Mouse (Mus musculus) heart, adult 2 months (tissue): ENCODE results near the gene Diras2. TPM values are rescaled to one million over a fixed set of nuclear protein-coding genes. Genes with fewer than 3 reads are reported as not detected.

Experiments
- DNase-seq, 2 experiments: peaks; one replicate each; pipeline ENCODE4 v3.0.0; 2021
- H3K27ac ChIP-seq: fragments of 200-600 bp; 2 replicates; pipeline ENCODE4 v1.8.1; 2022
- H3K27me3 ChIP-seq: fragments of 200-500 bp; 2 replicates; pipeline ENCODE4 v1.6.1; 2012; ENCODE audit warnings: mild to moderate bottlenecking, low read length, inconsistent platforms, mixed read lengths; ENCODE audit not compliant: control insufficient read depth, insufficient read depth
- H3K36me3 ChIP-seq: fragments of 200-500 bp; 2 replicates; pipeline ENCODE4 v1.6.1; 2012; ENCODE audit warnings: low read length, inconsistent platforms; ENCODE audit not compliant: control insufficient read depth, insufficient read depth
- H3K4me1 ChIP-seq: fragments of 200-500 bp; 2 replicates; pipeline ENCODE4 v1.6.1; 2011; ENCODE audit warnings: low read length; ENCODE audit not compliant: control insufficient read depth, insufficient read depth
- H3K4me3 ChIP-seq: fragments of 200-600 bp; 2 replicates; pipeline ENCODE4 v1.8.1; 2022
- H3K79me2 ChIP-seq: fragments of 200-500 bp; replicated peaks from 2 replicates; pipeline ENCODE4 v1.6.1; 2012; ENCODE audit warnings: mild to moderate bottlenecking, inconsistent platforms, low read length, moderate library complexity, mixed read lengths; ENCODE audit not compliant: control insufficient read depth, insufficient read depth
- H3K9ac ChIP-seq: fragments of 200-500 bp; 2 replicates; pipeline ENCODE4 v1.6.1; 2012; ENCODE audit warnings: low read depth, mild to moderate bottlenecking, control low read depth, inconsistent platforms, low read length, mixed read lengths
- CTCF ChIP-seq: fragments of 200-600 bp; IDR thresholded peaks from 2 replicates; pipeline ENCODE4 v1.8.1; 2022; ENCODE audit warnings: antibody characterized with exemption, mild to moderate bottlenecking, moderate library complexity
- EP300 ChIP-seq: fragments of 200-500 bp; IDR thresholded peaks from 2 replicates; pipeline ENCODE4 v1.6.1; 2011; ENCODE audit warnings: low read depth, low read length, control low read depth; ENCODE audit not compliant: insufficient read depth
- POLR2A ChIP-seq: fragments of 200-500 bp; IDR thresholded peaks from 2 replicates; pipeline ENCODE4 v1.6.1; 2011; ENCODE audit warnings: mild to moderate bottlenecking, low read depth, low read length, control low read depth; ENCODE audit not compliant: insufficient read depth
- WGBS: fragments of 180-500 bp; shearing (Covaris S2); methylation state at CpG from one replicate; pipeline ENCODE4 v1.1.7; 2018; 5-methylcytosine and 5-hydroxymethylcytosine counted together
- intact Hi-C: fragments of 180-260 bp; cut with DNase I; formaldehyde crosslinking; loops from one replicate; pipeline ENCODE4 v1.15.1; 2025
- polyA plus RNA-seq: library from polyadenylated mRNA; depleted of rRNA; stranded (reverse); fragments of >200 nt; gene quantifications from 2 replicates; pipeline ENCODE4 v1.2.3, GENCODE M21; 2012
- total RNA-seq, 2 experiments: library from RNA; stranded (reverse); gene quantifications; 2 replicates each; pipeline ENCODE4 v1.2.3; 2021

Gene Diras2
- total and polyA plus RNA-seq, 3 experiments: 0.18 to 0.78 (median 0.32) TPM

- Histone ChIP-seq H3K4me1 (no peaks in the 10 kb centered on the region), H3K9ac (no peak overlapping the region), H3K27me3 (no peaks in the 10 kb centered on the region), H3K4me3 (no peak overlapping the region), H3K27ac (no peak overlapping the region), H3K36me3 (no peaks in the 10 kb centered on the region), H3K79me2 (no peaks in the 10 kb centered on the region)
- WGBS: 89% methylated on average over 26 of the region's 26 CpGs
- no peak for TF ChIP-seq CTCF
- TF ChIP-seq EP300: no peak
- TF ChIP-seq POLR2A: no peak
- DNase-seq: peak in 1 of 2 experiments; percentile 10
- intact Hi-C loops: loop anchor here (5.0 kb wide), 1 partner anchor 701 kb away; no protein-coding TSS in a partner anchor
Observed at GRCm38 (mm10) chr13:52537754-52538587, 6.9 kb upstream of the Diras2 start.

- WGBS: 6% methylated on average over 4 of the region's 4 CpGs
- peak; percentile 32 to 51 for DNase-seq
- intact Hi-C loops: loop anchor here (1.0 to 5.0 kb wide), 3 partner anchors 260 to 698 kb away; no protein-coding TSS in a partner anchor
Observed at GRCm38 (mm10) chr13:52535542-52535941, 4.5 kb upstream of the Diras2 start.

GRCm38 (mm10) chr13:52533644-52534043 is 2.6 kb upstream of the Diras2 start:
- WGBS: 72% methylated on average over 5 of the region's 5 CpGs
- Histone ChIP-seq H3K79me2 (no peaks in the 10 kb centered on the region), H3K4me1 (no peaks in the 10 kb centered on the region), H3K27ac (no peak overlapping the region), H3K9ac (no peak overlapping the region), H3K27me3 (peaks cover 4% of the 10 kb centered on the region; the same call in 1 of the 2 replicates), H3K4me3 (no peak overlapping the region), H3K36me3 (no peaks in the 10 kb centered on the region)
- no peak for TF ChIP-seq CTCF
- TF ChIP-seq EP300: no peak
- no peak for TF ChIP-seq POLR2A
- DNase-seq: no peak
- intact Hi-C loops: loop anchor here (5.0 kb wide), 1 partner anchor 94 kb away; no protein-coding TSS in a partner anchor

More at GRCm38 (mm10) chr13:52535542-52535941, 4.5 kb upstream of the Diras2 start:
- Histone ChIP-seq H3K27me3 (0 out of 2 replicates have a peak, but pooled peaks cover under 1% of the 10 kb centered on the region), H3K79me2 (no peaks in the 10 kb centered on the region), H3K36me3 (no peaks in the 10 kb centered on the region), H3K27ac (no peak overlapping the region), H3K9ac (no peak overlapping the region), H3K4me1 (no peaks in the 10 kb centered on the region), H3K4me3 (no peak overlapping the region)
- TF ChIP-seq EP300 (no peak), CTCF (peak; percentile 82)

- peaks cover 4% of the 10 kb centered on the region; the same call in 1 of the 2 replicates for H3K27me3 ChIP-seq
- no peaks in the 10 kb centered on the region for H3K4me1 ChIP-seq
- H3K4me3 ChIP-seq: peak overlapping the region; percentile 28; the same call in 1 of the 2 replicates
- H3K79me2 ChIP-seq: no peaks in the 10 kb centered on the region
- DNase-seq: peak; percentile 69 to 78
- intact Hi-C loops: loop anchor here (5.0 kb wide), 1 partner anchor 97 kb away; no protein-coding TSS in a partner anchor
- WGBS: 4% methylated on average over 50 of the region's 50 CpGs
- peak overlapping the region; percentile 40 for H3K9ac ChIP-seq
- H3K27ac ChIP-seq: no peak overlapping the region
- no peaks in the 10 kb centered on the region for H3K36me3 ChIP-seq
- no peak for TF ChIP-seq EP300
- TF ChIP-seq CTCF: peak; percentile 76
- TF ChIP-seq POLR2A: no peak
Observed at GRCm38 (mm10) chr13:52530008-52530945, 802 bp downstream of the Diras2 start.

- TF ChIP-seq EP300: no peak
- DNase-seq: no peak
- H3K27me3 ChIP-seq: peaks cover 4% of the 10 kb centered on the region; the same call in 1 of the 2 replicates
- H3K36me3 ChIP-seq: no peaks in the 10 kb centered on the region
- WGBS: 59% methylated on average over 13 of the region's 13 CpGs
- H3K4me1 ChIP-seq: no peaks in the 10 kb centered on the region
- no peaks in the 10 kb centered on the region for H3K79me2 ChIP-seq
- no peak overlapping the region for H3K4me3 ChIP-seq
- H3K27ac ChIP-seq: no peak overlapping the region
- intact Hi-C loops: no loop called here
- H3K9ac ChIP-seq: no peak overlapping the region
Observed at GRCm38 (mm10) chr13:52529188-52529972, 1.7 kb downstream of the Diras2 start.
